In the genomic region with DNA sequence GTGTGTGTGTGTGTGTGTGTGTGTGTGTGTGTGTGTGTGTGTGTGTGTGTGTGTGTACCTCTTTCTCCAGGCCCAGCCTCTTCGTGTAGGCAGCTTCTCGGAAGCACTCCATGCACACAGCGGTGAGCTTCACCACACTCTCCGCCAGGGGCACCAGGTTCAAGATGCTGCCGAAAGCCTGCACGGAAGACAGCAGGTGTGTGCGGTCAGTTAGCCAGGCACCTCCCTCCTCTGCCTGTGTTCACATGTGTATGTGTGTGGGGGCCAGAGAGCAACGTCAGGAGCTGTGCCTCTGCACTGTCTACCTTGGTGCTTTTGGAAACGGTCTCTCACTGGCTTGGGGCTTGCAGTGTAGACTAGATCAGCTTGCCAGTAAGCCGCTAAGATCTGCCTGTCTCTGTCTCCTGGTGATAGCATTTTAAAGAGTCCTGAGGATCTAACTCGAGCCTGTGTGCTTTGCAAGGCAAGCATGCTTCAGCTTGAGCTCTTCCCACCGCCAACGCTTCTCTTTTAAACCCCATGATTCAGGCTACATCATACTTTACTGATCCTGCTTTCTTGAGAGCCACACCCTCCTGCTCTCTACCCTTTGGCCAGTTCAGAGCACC, we compare ENCODE assay signal across 1 mouse cellular context.
TF ChIP-seq lines count a peak whose summit lies in the region.

No protein-coding gene starts in this region.

TF ChIP-seq in CH12.LX, 34 proteins besides CTCF, POLR2A, EP300 and RAD21:
- no peak for TF ChIP-seq MXI1 (IDR thresholded peaks at IDR 0.05; ENCODE audit: low read depth, low read length)
- TF ChIP-seq ZMIZ1 (IDR thresholded peaks at IDR 0.05; ENCODE audit: low read depth, low read length) = peak; percentile 64; the same call in 1 of the 2 replicates
- peak; percentile 2; the same call in 1 of the 2 replicates for TF ChIP-seq POLR2AphosphoS2 (IDR thresholded peaks at IDR 0.05; ENCODE audit: low read depth, low read length)
